Mouse (Mus musculus) cortical plate, adult 2 months (tissue): ENCODE data around the gene Chchd3.

Experiments
- CTCF ChIP-seq: fragments of 200-500 bp; IDR thresholded peaks from 2 replicates; pipeline ENCODE4 v1.5.1; 2011; ENCODE audit warnings: mild to moderate bottlenecking, control low read depth, low read length; ENCODE audit not compliant: insufficient read depth; ENCODE audit errors: extremely low read depth
- POLR2A ChIP-seq: fragments of 200-500 bp; IDR thresholded peaks from 2 replicates; pipeline ENCODE4 v1.6.1; 2011; ENCODE audit warnings: mild to moderate bottlenecking, low read length, control low read depth; ENCODE audit not compliant: insufficient read depth; ENCODE audit errors: extremely low read depth

DNA sequence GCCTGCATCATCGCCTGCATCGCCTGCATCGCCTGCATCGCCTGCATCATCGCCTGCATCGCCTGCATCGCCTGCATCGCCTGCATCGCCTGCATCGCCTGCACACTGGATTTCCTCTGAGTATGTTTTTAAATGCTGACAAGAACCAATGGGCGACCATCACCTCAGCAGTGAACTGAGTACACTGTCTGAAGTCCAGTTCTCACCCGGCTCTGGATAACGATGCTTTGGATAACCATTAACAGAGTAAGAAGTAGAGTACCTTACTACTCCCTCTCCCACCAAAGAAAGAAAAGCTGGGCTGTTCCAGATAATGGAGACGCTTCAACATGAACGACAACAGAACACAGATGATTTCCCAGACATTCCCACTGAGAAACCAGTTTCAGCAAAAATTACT is 58.8 kb downstream of the Chchd3 start:
- TF ChIP-seq POLR2A (no peak), CTCF (no peak)
